Mouse (Mus musculus): ENCODE data around the gene Psmd11. TPM values are rescaled to one million over a fixed set of nuclear protein-coding genes. Genes with fewer than 3 reads are reported as not detected.
"Not testable (repeated sequence)": the region's sequence is repeated elsewhere in the genome, so short reads cannot be mapped to it uniquely, and the experiment has no call there.

The Psmd11 gene
- polyA plus RNA-seq, 1 experiment from 2014 or later: 214 TPM

DNA sequence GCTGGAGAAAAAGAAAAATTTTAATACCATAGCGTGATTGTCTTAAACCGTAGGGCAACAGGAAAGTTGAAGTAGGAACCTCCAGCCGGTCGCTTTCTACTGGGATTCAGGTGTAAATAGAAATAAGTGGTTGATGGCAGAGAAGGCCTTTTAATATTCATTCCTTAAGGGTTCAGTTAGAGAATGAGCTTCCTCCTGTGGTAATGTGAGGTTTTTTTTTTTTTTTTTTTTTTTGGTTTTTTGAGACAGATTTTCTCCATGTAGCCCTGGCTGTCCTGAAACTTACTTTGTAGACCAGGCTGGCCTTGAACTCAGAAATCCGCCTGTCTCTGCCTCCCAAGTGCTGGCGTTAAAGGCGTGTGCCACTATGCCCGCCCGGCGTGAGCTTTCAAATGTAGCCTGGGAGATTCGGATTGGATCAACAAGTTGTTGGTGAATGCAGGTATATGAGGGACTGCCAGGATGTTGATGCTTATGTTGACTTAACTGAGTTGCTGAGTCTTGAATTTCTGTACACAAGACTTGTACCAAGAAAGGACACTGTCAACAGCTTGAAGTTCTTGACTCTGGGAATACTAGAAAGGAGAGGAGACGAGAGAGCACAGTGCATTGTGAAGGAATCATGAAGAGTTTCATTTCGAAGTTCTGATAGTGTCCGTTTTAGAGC, 1.2 kb downstream of the Psmd11 start:
- ATAC-seq (ENCODE audit: insufficient number of reproducible peaks, low FRiP score): no peak
- H3K9me3 ChIP-seq (replicated peaks): no peaks in the 10 kb centered on the region
- H3K4me1 ChIP-seq (replicated peaks): peaks cover 4% of the 10 kb centered on the region
- peak overlapping the region; percentile 91 for H3K27ac ChIP-seq (ENCODE audit: poor library complexity, severe bottlenecking)
- peak overlapping the region; percentile 87 for H3K4me2 ChIP-seq
- peaks cover 22% of the 10 kb centered on the region for H3K36me3 ChIP-seq
- H3K9ac ChIP-seq: peak overlapping the region; percentile 98
- H3K27me3 ChIP-seq (replicated peaks): no peaks in the 10 kb centered on the region
- peak overlapping the region; percentile 96 for H3K4me3 ChIP-seq
- 53% methylated on average over 14 of the region's 14 CpGs for WGBS

DNA sequence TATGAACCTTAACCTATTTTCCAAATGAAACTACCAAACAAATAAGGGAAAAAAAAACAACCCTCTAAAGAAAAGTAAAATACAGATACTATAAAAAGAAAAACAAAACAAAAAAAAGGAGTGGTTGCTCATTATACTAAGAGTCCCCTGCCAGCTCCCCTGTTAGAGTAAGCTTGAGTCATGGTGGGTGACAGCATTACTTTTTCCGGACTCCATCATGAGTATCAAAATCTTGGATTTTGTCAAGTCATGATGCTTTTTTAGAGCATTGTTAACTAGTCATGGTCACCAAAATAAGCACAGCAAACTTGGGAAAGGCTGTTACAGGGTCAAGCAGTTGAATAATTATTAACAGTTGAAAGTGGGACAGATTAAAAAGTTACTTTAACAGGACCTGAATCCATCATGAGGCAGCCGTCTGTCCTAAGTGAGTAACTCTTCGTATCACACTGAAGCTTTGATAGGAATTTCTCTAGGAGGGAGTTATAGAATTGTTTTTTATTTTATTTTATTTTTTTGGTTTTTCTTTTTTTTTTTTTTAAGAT, 2.0 kb downstream of the Psmd11 start:
- Histone ChIP-seq H3K4me2 (no peak overlapping the region), H3K4me3 (no peak overlapping the region), H3K27me3 (replicated peaks) (no peaks in the 10 kb centered on the region), H3K36me3 (peaks cover 23% of the 10 kb centered on the region), H3K27ac (ENCODE audit: poor library complexity, severe bottlenecking) (no peak overlapping the region), H3K4me1 (replicated peaks) (peaks cover 4% of the 10 kb centered on the region), H3K9me3 (replicated peaks) (no peaks in the 10 kb centered on the region), H3K9ac (no peak overlapping the region)
- 91% methylated on average over 3 of the region's 3 CpGs for WGBS
- ATAC-seq (ENCODE audit: insufficient number of reproducible peaks, low FRiP score): no peak

DNA sequence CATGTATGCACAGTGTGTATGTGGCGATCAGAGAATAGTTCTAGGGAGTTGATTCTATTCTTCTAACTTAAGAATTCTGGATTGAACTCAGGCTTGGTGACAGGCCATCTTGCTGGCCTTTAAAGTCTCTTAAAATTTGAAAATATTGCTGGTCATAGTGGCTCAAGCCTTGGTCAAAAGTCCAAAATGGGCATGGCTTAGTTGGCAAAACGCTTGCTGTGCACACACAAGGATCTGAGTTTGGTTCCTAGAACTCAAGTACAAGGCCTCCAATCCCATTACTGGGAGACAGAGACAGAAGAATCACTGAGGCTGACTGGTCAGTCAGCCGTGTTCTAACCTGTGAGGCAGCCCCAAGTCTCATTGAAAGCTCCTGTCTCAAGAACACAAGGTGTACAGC, 18.5 kb downstream of the Psmd11 start:
- Histone ChIP-seq H3K4me1 (replicated peaks) (no peaks in the 10 kb centered on the region), H3K9ac (no peak overlapping the region), H3K27me3 (replicated peaks) (no peaks in the 10 kb centered on the region), H3K36me3 (peaks cover 61% of the 10 kb centered on the region), H3K27ac (ENCODE audit: poor library complexity, severe bottlenecking) (no peak overlapping the region), H3K4me2 (no peak overlapping the region), H3K4me3 (no peak overlapping the region), H3K9me3 (replicated peaks) (no peaks in the 10 kb centered on the region)
- no peak for ATAC-seq (ENCODE audit: insufficient number of reproducible peaks, low FRiP score)
- 94% methylated on average over 3 of the region's 3 CpGs for WGBS

DNA sequence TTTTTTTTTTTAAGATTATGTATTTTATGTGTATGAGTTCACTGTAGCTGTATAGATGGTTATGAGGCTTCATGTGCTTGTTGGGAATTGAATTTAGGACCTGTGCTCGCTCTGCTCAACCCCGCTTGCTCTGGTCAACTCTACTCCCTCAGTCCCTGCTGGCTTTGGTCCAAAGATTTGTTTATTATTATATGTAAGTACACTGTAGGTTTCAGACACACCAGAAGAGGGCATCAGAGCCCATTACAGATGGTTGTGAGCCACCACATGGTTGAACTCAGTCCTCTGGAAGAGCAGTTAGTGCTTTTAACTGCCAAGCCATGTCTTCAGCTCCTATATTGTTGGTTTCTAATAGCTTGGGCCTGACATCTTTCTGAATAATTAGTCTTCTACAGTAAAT, 21.4 kb downstream of the Psmd11 start:
- Histone ChIP-seq H3K27me3 (replicated peaks) (no peaks in the 10 kb centered on the region), H3K36me3 (peaks cover 69% of the 10 kb centered on the region), H3K4me1 (replicated peaks) (no peaks in the 10 kb centered on the region), H3K9ac (no peak overlapping the region), H3K9me3 (replicated peaks) (no peaks in the 10 kb centered on the region), H3K27ac (ENCODE audit: poor library complexity, severe bottlenecking) (no peak overlapping the region), H3K4me2 (no peak overlapping the region), H3K4me3 (no peak overlapping the region)
- 91% methylated on average over 2 of the region's 2 CpGs for WGBS
- ATAC-seq (ENCODE audit: insufficient number of reproducible peaks, low FRiP score): no peak

DNA sequence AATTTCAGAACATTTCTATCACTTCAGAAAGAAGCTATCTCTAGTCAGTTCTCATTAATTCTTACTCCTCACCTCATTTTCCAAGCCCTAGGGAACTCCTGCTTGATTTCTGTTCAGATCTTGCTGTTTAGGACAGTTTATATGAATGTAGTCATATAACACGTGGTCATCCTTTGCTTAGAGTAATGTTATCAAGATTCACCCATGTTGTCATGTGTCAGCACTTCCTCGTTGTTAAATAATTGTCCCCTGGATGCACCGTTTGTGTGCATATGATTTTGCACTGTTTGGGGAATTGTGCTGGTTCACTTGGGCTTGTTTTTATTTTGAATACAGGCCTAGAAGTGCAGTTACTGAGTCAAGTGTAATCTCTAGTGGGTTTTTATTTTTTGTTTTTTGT, 23.8 kb downstream of the Psmd11 start:
- Histone ChIP-seq H3K9me3 (replicated peaks) (no peaks in the 10 kb centered on the region), H3K36me3 (peaks cover 67% of the 10 kb centered on the region), H3K27me3 (replicated peaks) (no peaks in the 10 kb centered on the region), H3K4me3 (no peak overlapping the region), H3K4me2 (no peak overlapping the region), H3K9ac (no peak overlapping the region), H3K4me1 (replicated peaks) (no peaks in the 10 kb centered on the region), H3K27ac (ENCODE audit: poor library complexity, severe bottlenecking) (no peak overlapping the region)
- ATAC-seq (ENCODE audit: insufficient number of reproducible peaks, low FRiP score): no peak
- WGBS: 84% methylated on average over 3 of the region's 3 CpGs

DNA sequence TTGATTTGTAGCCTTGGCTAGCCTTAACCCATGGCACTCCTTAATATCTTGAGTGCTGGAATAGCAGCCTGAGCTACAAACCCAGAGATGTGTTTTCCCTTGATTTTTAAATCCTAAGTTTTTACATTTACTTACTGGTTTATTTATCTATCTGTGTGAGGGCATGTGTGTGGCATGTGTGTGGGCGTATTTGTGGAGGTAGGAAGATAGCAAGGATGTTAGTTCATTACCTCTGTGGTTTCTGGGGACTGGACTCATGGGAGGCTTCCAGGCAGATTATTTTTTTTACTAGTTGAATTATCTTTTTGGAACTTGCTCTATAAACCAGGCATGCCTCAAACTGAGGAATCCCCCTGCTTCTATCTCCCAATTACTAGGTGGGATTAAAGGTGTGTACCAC, 24.8 kb downstream of the Psmd11 start:
- no peak for ATAC-seq (ENCODE audit: insufficient number of reproducible peaks, low FRiP score)
- Histone ChIP-seq H3K27me3 (replicated peaks) (no peaks in the 10 kb centered on the region), H3K9me3 (replicated peaks) (no peaks in the 10 kb centered on the region), H3K4me2 (no peak overlapping the region), H3K36me3 (peaks cover 68% of the 10 kb centered on the region), H3K4me3 (no peak overlapping the region), H3K9ac (no peak overlapping the region), H3K4me1 (replicated peaks) (no peaks in the 10 kb centered on the region), H3K27ac (ENCODE audit: poor library complexity, severe bottlenecking) (no peak overlapping the region)
- WGBS: 89% methylated on average over 1 of the region's 1 CpGs

DNA sequence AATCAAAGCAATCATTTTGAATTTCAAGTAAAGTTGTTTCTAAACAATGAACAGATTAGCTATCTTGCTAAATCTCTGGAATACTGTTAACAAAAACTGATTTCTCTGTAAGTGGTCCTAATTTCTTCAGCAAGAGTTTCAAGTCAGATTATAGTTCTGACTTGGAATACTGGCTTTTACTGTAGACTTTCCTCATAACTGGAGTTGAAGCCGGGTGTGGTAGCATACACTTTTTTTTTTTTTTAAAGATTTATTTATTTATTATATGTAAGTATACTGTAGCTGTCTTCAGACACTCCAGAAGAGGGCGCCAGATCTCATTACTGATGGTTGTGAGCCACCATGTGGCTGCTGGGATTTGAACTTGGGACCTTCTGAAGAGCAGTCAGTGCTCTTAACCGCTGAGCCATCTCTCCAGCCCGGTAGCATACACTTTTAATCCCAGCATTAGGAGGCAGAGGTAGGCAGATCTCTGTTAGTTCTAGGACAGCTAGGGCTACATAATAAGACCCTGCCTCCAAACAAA, 35.3 kb downstream of the Psmd11 start:
- H3K27me3 ChIP-seq (replicated peaks); H3K9ac ChIP-seq; H3K9me3 ChIP-seq (replicated peaks); H3K4me2 ChIP-seq; H3K4me1 ChIP-seq (replicated peaks); H3K27ac ChIP-seq (ENCODE audit: poor library complexity, severe bottlenecking); ATAC-seq (ENCODE audit: insufficient number of reproducible peaks, low FRiP score); H3K4me3 ChIP-seq: not testable (repeated sequence)
- WGBS: 93% methylated on average over 4 of the region's 4 CpGs
- peaks cover 85% of the 10 kb centered on the region for H3K36me3 ChIP-seq

DNA sequence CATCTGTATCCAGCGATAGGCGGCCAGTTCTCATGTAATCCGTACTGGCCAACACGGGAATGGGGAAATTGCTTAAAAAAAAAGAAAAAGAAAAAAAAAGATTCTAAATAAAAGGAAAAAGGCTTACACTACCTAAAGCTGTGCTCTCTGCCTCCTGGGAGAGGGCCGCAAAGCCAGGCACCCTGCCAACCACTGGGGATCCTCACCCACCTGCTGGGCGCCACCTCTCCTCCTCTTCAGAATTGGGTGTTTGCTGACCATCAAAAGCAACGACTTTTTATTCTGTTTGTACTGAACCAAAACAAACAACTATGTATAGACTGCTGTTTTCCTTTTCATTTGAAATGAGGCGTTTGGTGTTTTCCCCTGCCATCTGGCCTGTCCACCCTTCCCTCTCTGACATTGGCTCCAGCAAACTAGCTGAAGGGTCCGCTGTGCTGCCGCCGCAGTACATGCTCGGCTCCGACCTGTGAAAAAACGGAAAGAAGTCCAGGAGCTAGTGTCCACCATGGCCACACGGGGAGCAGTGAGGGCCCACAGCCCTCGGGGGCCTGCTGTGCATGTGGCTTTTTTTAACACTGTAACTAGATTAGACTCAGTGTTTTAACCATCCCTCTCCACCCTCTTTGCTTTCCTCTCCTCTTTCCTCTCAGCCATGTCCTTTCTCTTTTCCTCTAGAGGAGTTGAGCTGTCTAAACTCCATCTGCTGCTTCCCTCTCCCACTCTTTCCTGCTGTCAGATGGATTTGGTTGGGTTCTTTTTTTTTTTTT, 43.6 kb downstream of the Psmd11 start:
- 84% methylated on average over 16 of the region's 16 CpGs for WGBS
- H3K4me3 ChIP-seq: no peak overlapping the region
- no peak overlapping the region for H3K27ac ChIP-seq (ENCODE audit: poor library complexity, severe bottlenecking)
- peaks cover 63% of the 10 kb centered on the region for H3K36me3 ChIP-seq
- ATAC-seq (ENCODE audit: insufficient number of reproducible peaks, low FRiP score): no peak
- H3K4me1 ChIP-seq (replicated peaks): no peaks in the 10 kb centered on the region
- H3K9ac ChIP-seq: no peak overlapping the region
- H3K9me3 ChIP-seq (replicated peaks): no peaks in the 10 kb centered on the region
- H3K27me3 ChIP-seq (replicated peaks): no peaks in the 10 kb centered on the region
- H3K4me2 ChIP-seq: no peak overlapping the region

DNA sequence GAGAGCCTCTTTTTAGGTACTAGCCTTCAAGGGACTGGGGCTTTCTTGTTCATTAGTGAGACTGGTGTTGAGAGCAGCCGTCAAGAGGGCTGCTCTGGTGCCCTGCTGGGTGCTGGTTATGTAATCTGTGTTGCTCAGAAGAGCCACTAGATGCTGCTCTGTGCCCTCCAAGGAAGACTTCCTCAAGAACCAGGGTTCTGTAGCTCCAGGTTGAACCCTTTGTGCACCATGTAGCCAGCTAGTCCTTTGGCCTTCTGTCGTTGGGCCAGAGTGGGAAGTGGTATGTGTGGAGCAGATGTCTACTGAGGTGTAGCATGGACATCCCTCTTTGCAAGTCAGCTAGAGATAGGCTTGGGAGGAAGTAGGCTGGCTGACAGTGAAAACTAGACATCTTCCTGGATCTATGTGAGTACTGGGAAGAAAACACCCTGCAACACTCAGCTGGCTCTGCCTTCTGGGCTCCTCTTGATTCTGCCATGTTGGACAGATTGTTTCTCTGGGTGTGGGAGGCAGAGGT, 45.8 kb downstream of the Psmd11 start:
- no peak overlapping the region for H3K4me2 ChIP-seq
- H3K4me3 ChIP-seq: no peak overlapping the region
- no peak for ATAC-seq (ENCODE audit: insufficient number of reproducible peaks, low FRiP score)
- no peaks in the 10 kb centered on the region for H3K9me3 ChIP-seq (replicated peaks)
- peaks cover 42% of the 10 kb centered on the region for H3K36me3 ChIP-seq
- WGBS: 64% methylated on average over 2 of the region's 2 CpGs
- peaks cover 9% of the 10 kb centered on the region for H3K4me1 ChIP-seq (replicated peaks)
- no peak overlapping the region for H3K9ac ChIP-seq
- no peak overlapping the region for H3K27ac ChIP-seq (ENCODE audit: poor library complexity, severe bottlenecking)
- H3K27me3 ChIP-seq (replicated peaks): peaks cover 14% of the 10 kb centered on the region

DNA sequence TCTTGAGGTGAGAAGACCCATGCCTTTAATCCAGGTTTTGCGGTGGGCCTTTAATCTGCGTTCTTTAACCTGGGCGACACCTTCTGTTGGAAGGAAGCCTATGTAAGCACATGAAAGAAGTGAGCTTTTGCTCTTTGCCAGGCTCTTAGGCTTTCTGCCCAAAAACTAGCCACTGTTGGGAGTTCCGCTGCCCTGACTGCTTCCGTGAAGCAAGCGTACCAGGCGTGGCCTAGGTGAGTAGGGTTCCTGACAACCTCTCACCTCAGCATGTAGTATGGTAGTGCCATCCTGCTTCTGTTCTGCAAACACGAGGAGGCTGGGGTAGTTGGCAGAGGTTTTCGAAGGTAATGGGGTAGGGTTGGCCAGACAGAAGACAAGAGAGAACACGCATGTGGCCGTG, 46.4 kb downstream of the Psmd11 start:
- no peak overlapping the region for H3K9ac ChIP-seq
- no peak overlapping the region for H3K4me3 ChIP-seq
- peaks cover 9% of the 10 kb centered on the region for H3K4me1 ChIP-seq (replicated peaks)
- H3K4me2 ChIP-seq: no peak overlapping the region
- peaks cover 18% of the 10 kb centered on the region for H3K27me3 ChIP-seq (replicated peaks)
- H3K36me3 ChIP-seq: peaks cover 39% of the 10 kb centered on the region
- 90% methylated on average over 11 of the region's 11 CpGs for WGBS
- no peak for ATAC-seq (ENCODE audit: insufficient number of reproducible peaks, low FRiP score)
- no peak overlapping the region for H3K27ac ChIP-seq (ENCODE audit: poor library complexity, severe bottlenecking)
- H3K9me3 ChIP-seq (replicated peaks): no peaks in the 10 kb centered on the region

DNA sequence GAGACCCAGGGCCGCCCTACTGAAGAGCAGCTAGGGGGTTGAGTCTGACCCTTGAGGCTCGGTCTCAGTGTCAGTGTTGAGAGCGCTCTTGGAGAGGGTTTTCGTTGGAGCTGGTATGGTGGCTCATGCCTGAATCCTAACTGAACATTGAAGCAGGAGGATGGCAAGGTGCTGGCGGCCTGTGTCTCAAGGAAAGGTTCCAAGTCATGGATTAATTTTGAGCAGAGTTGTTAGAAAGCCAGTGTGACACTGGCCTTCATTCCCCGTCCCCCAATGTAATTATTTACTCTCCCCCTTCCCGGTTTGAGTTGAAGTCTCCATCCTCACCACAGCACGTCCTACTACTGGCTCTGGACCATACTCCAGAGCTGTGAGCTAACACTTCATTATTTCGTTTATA, 47.1 kb downstream of the Psmd11 start:
- 81% methylated on average over 9 of the region's 9 CpGs for WGBS
- H3K4me1 ChIP-seq (replicated peaks): peaks cover 9% of the 10 kb centered on the region
- H3K27ac ChIP-seq (ENCODE audit: poor library complexity, severe bottlenecking): no peak overlapping the region
- no peak overlapping the region for H3K4me3 ChIP-seq
- H3K9ac ChIP-seq: no peak overlapping the region
- H3K9me3 ChIP-seq (replicated peaks): no peaks in the 10 kb centered on the region
- H3K4me2 ChIP-seq: no peak overlapping the region
- H3K36me3 ChIP-seq: peaks cover 35% of the 10 kb centered on the region
- no peak for ATAC-seq (ENCODE audit: insufficient number of reproducible peaks, low FRiP score)
- peaks cover 18% of the 10 kb centered on the region for H3K27me3 ChIP-seq (replicated peaks)

Measured in heart, embryonic 12.5 days (tissue).